Mouse (Mus musculus): ENCODE data around the gene Tmem135. TPM values are rescaled to one million over a fixed set of nuclear protein-coding genes. Genes with fewer than 3 reads are reported as not detected.

The Tmem135 gene
- polyA plus RNA-seq, 1 experiment = 27.6 TPM

DNA sequence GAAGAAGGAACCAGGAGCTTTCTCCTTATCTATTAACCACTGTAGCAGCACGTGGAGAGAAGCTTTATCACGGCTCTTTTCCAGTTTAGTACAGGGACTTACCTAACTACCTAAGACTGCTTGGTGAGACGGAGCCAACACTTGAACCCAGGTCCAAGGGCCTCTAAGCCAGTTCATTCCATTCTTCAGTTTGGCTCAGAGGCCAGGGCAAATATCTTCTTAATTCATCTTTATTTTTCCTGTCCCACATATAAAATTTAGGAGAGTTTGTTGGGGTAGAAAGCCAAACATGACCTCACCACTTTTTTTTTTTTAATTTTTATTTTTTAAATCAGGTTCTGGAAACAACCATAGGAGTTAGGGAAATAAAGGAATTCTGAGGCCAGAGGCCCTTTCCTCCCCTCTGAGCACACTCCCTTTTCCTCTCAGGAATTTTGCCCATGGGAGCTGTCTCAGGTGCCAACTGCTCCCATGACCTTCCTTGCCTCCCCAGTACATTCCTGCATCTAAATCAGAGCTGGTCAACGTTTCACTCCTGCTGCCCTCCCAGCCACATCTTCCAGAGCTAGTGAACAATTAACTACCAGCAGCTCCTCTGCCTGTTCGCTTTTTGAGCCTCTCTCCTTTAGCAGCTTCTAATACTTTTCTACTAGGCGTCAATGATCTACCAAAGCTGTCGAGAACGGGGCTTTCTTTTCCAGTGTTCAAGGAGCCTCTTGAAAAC, 30.0 kb upstream of the Tmem135 start:
- no peaks in the 10 kb centered on the region for H3K4me1 ChIP-seq (ENCODE audit: control insufficient read depth, insufficient read depth, insufficient read length)
- no peak overlapping the region for H3K27ac ChIP-seq (ENCODE audit: insufficient read depth, low read length)
- WGBS = 73% methylated on average over 8 of the region's 8 CpGs
- DNase-seq (ENCODE audit: low read depth in 1 of 2, low spot score in 2 of 2) = no peak
- TF ChIP-seq CTCF (IDR thresholded peaks at IDR 0.05; ENCODE audit: extremely low read depth, insufficient read depth, insufficient read length, insufficient replicate concordance) = no peak
- TF ChIP-seq POLR2A (IDR thresholded peaks at IDR 0.05; ENCODE audit: low read depth, low read length) = no peak
- no peaks in the 10 kb centered on the region for H3K27me3 ChIP-seq (ENCODE audit: control insufficient read depth, insufficient read depth, low read length)
- H3K4me3 ChIP-seq (ENCODE audit: extremely low read depth, insufficient read depth, insufficient read length) = no peak overlapping the region
- H3K36me3 ChIP-seq (ENCODE audit: control insufficient read depth, insufficient read depth, low read length) = no peaks in the 10 kb centered on the region

- no peak overlapping the region for H3K4me3 ChIP-seq (ENCODE audit: extremely low read depth, insufficient read depth, insufficient read length)
- no peak overlapping the region for H3K27ac ChIP-seq (ENCODE audit: insufficient read depth, low read length)
- 83% methylated on average over 9 of the region's 9 CpGs for WGBS
- TF ChIP-seq CTCF (IDR thresholded peaks at IDR 0.05; ENCODE audit: extremely low read depth, insufficient read depth, insufficient read length, insufficient replicate concordance) (no peak), POLR2A (IDR thresholded peaks at IDR 0.05; ENCODE audit: low read depth, low read length) (no peak)
- no peaks in the 10 kb centered on the region for H3K4me1 ChIP-seq (ENCODE audit: control insufficient read depth, insufficient read depth, insufficient read length)
- H3K36me3 ChIP-seq (ENCODE audit: control insufficient read depth, insufficient read depth, low read length) = no peaks in the 10 kb centered on the region
- H3K27me3 ChIP-seq (ENCODE audit: control insufficient read depth, insufficient read depth, low read length) = no peaks in the 10 kb centered on the region
- DNase-seq (ENCODE audit: low read depth in 1 of 2, low spot score in 2 of 2) = no peak
Measured at GRCm38 (mm10) chr7:89433193-89433892, 29.3 kb upstream of the Tmem135 start.

GRCm38 (mm10) chr7:89431185-89431584, 27.2 kb upstream of the Tmem135 start:
- TF ChIP-seq POLR2A (IDR thresholded peaks at IDR 0.05; ENCODE audit: low read depth, low read length) = no peak
- no peak for TF ChIP-seq CTCF (IDR thresholded peaks at IDR 0.05; ENCODE audit: extremely low read depth, insufficient read depth, insufficient read length, insufficient replicate concordance)
- Histone ChIP-seq H3K36me3 (ENCODE audit: control insufficient read depth, insufficient read depth, low read length) (no peaks in the 10 kb centered on the region), H3K4me3 (ENCODE audit: extremely low read depth, insufficient read depth, insufficient read length) (no peak overlapping the region), H3K4me1 (ENCODE audit: control insufficient read depth, insufficient read depth, insufficient read length) (no peaks in the 10 kb centered on the region), H3K27ac (ENCODE audit: insufficient read depth, low read length) (no peak overlapping the region), H3K27me3 (ENCODE audit: control insufficient read depth, insufficient read depth, low read length) (no peaks in the 10 kb centered on the region)
- 84% methylated on average over 2 of the region's 2 CpGs for WGBS
- DNase-seq (ENCODE audit: low read depth in 1 of 2, low spot score in 2 of 2) = no peak

DNA sequence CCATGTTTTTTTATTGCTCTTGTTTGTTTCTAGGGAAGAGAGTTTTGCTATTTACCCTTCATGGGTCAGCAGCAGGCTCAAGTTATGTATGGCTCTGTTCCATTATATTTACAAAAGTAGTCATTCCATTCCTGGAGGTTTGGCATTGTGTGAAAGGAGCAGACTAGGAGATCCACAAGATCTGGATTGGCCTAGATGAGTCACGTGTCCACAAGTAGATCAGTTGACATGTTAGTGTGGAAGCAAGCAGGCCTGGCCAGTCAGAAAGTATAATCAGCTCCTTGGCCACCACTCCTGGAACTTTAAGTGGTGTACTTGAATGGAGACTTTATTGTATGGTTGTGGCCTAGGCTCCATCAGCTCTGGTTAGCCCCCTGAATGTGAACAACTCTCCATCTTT, 25.3 kb upstream of the Tmem135 start:
- Histone ChIP-seq H3K4me1 (ENCODE audit: control insufficient read depth, insufficient read depth, insufficient read length) (no peaks in the 10 kb centered on the region), H3K4me3 (ENCODE audit: extremely low read depth, insufficient read depth, insufficient read length) (no peak overlapping the region), H3K36me3 (ENCODE audit: control insufficient read depth, insufficient read depth, low read length) (no peaks in the 10 kb centered on the region), H3K27me3 (ENCODE audit: control insufficient read depth, insufficient read depth, low read length) (no peaks in the 10 kb centered on the region), H3K27ac (ENCODE audit: insufficient read depth, low read length) (no peak overlapping the region)
- TF ChIP-seq CTCF (IDR thresholded peaks at IDR 0.05; ENCODE audit: extremely low read depth, insufficient read depth, insufficient read length, insufficient replicate concordance) = no peak
- no peak for TF ChIP-seq POLR2A (IDR thresholded peaks at IDR 0.05; ENCODE audit: low read depth, low read length)
- DNase-seq (ENCODE audit: low read depth in 1 of 2, low spot score in 2 of 2) = no peak
- 84% methylated on average over 1 of the region's 1 CpGs for WGBS

GRCm38 (mm10) chr7:89428804-89429203, 24.8 kb upstream of the Tmem135 start:
- 87% methylated on average over 5 of the region's 5 CpGs for WGBS
- H3K27me3 ChIP-seq (ENCODE audit: control insufficient read depth, insufficient read depth, low read length) = no peaks in the 10 kb centered on the region
- DNase-seq (ENCODE audit: low read depth in 1 of 2, low spot score in 2 of 2) = no peak

GRCm38 (mm10) chr7:89427101-89427500, 23.1 kb upstream of the Tmem135 start:
- no peaks in the 10 kb centered on the region for H3K4me1 ChIP-seq (ENCODE audit: control insufficient read depth, insufficient read depth, insufficient read length)
- no peak overlapping the region for H3K27ac ChIP-seq (ENCODE audit: insufficient read depth, low read length)
- H3K4me3 ChIP-seq (ENCODE audit: extremely low read depth, insufficient read depth, insufficient read length) = no peak overlapping the region
- TF ChIP-seq POLR2A (IDR thresholded peaks at IDR 0.05; ENCODE audit: low read depth, low read length) (no peak), CTCF (IDR thresholded peaks at IDR 0.05; ENCODE audit: extremely low read depth, insufficient read depth, insufficient read length, insufficient replicate concordance) (no peak)
- H3K36me3 ChIP-seq (ENCODE audit: control insufficient read depth, insufficient read depth, low read length) = no peaks in the 10 kb centered on the region
- 17% methylated on average over 5 of the region's 5 CpGs for WGBS
- no peaks in the 10 kb centered on the region for H3K27me3 ChIP-seq (ENCODE audit: control insufficient read depth, insufficient read depth, low read length)
- no peak for DNase-seq (ENCODE audit: low read depth in 1 of 2, low spot score in 2 of 2)

More at GRCm38 (mm10) chr7:89428804-89429203, 24.8 kb upstream of the Tmem135 start:
- Histone ChIP-seq H3K4me1 (ENCODE audit: control insufficient read depth, insufficient read depth, insufficient read length) (no peaks in the 10 kb centered on the region), H3K36me3 (ENCODE audit: control insufficient read depth, insufficient read depth, low read length) (no peaks in the 10 kb centered on the region), H3K4me3 (ENCODE audit: extremely low read depth, insufficient read depth, insufficient read length) (no peak overlapping the region), H3K27ac (ENCODE audit: insufficient read depth, low read length) (no peak overlapping the region)
- TF ChIP-seq CTCF (IDR thresholded peaks at IDR 0.05; ENCODE audit: extremely low read depth, insufficient read depth, insufficient read length, insufficient replicate concordance) (no peak), POLR2A (IDR thresholded peaks at IDR 0.05; ENCODE audit: low read depth, low read length) (no peak)

Data from spleen, adult 2 months (tissue).